Mouse (Mus musculus) cerebellum, adult 2 months (tissue): ENCODE measurements around the gene Sgms1. TPM values are rescaled to one million over a fixed set of nuclear protein-coding genes. Genes with fewer than 3 reads are reported as not detected.

Source experiments
- DNase-seq, 2 experiments: peaks; one replicate each; pipeline ENCODE4 v3.0.0; 2021
- H3K27ac ChIP-seq: fragments of 200-500 bp; 2 replicates; pipeline ENCODE4 v1.5.1; 2012; ENCODE audit warnings: low read length, control low read depth, inconsistent platforms; ENCODE audit not compliant: insufficient read depth
- H3K27me3 ChIP-seq: fragments of 200-500 bp; 2 replicates; pipeline ENCODE4 v1.6.1; 2012; ENCODE audit warnings: inconsistent platforms, mild to moderate bottlenecking, low read length, moderate library complexity; ENCODE audit not compliant: control insufficient read depth, insufficient read depth
- H3K4me1 ChIP-seq: fragments of 200-500 bp; 2 replicates; pipeline ENCODE4 v1.6.1; 2011; ENCODE audit warnings: low read length; ENCODE audit not compliant: control insufficient read depth, insufficient read depth
- H3K4me3 ChIP-seq: fragments of 200-500 bp; replicated peaks from 2 replicates; pipeline ENCODE3; 2011; ENCODE audit warnings: mild to moderate bottlenecking, low read depth, low read length, control low read depth; ENCODE audit not compliant: insufficient read depth
- CTCF ChIP-seq: fragments of 200-500 bp; IDR thresholded peaks from 2 replicates; pipeline ENCODE4 v1.5.1; 2011; ENCODE audit warnings: low read depth, mild to moderate bottlenecking, control low read depth, low read length, moderate library complexity, borderline replicate concordance; ENCODE audit not compliant: insufficient read depth
- POLR2A ChIP-seq: fragments of 200-500 bp; IDR thresholded peaks from 2 replicates; pipeline ENCODE4 v1.6.1; 2011; ENCODE audit warnings: low read length, control low read depth, borderline replicate concordance; ENCODE audit not compliant: insufficient read depth
- WGBS: fragments of 180-500 bp; shearing (Covaris S2); methylation state at CpG from one replicate; pipeline ENCODE4 v1.1.7; 2018; 5-methylcytosine and 5-hydroxymethylcytosine counted together
- polyA plus RNA-seq: library from polyadenylated mRNA; depleted of rRNA; stranded (reverse); fragments of >200 nt; gene quantifications from 2 replicates; pipeline ENCODE4 v1.2.3, GENCODE M21; 2012

Gene Sgms1
- polyA plus RNA-seq, 1 experiment: 34.7 TPM

DNA sequence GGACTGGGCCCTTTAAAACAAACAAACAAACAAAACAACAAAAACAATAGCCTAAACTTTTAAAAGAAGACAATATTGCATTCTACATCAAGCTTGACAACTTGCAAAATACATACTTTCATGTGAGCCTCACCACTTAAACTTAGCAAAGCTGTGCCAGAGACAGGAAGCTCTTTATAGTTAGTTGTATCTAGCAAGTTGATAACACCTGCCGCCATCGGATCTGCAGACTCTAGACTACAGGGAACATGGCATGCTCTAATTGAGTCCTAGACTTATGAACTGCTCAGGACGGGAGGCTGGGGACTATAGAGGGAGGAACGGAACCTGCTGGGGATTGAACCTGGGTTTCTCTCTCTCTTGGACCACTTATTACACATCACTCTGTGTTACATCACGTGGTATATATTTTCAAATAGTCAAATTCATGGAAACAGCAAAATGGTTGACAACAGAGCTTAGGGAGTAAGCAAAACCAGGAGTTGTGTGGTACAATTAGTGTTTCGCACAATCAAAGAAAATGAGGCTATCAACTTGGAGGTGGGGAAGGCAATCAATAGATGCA lies 44.3 kb downstream of the Sgms1 start:
- no peak overlapping the region for H3K4me3 ChIP-seq
- 91% methylated on average over 6 of the region's 6 CpGs for WGBS
- no peaks in the 10 kb centered on the region; the same call in 1 of the 2 replicates for H3K27me3 ChIP-seq
- DNase-seq: peak in 1 of 2 experiments; percentile 2
- H3K4me1 ChIP-seq: no peaks in the 10 kb centered on the region
- H3K27ac ChIP-seq: no peak overlapping the region
- no peak for TF ChIP-seq POLR2A
- TF ChIP-seq CTCF: no peak

DNA sequence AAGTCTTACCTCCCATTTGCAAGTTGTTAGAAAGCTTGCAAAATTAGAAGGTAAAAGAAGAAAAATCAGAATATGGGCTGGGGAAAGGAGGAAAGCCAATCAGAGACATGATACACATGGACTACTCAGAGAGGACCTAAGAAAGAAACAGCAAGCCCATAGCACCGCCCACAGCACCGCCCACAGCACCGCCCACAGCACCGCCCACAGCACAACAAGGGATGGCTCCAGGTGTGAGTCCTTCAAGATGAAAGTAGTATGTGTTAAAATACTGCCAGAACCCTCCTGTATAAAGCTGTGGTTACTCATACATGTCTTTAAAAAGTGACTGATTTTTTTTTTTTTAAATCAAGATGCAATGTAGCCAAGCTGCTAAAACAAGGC lies 44.8 kb downstream of the Sgms1 start:
- H3K4me3 ChIP-seq: no peak overlapping the region
- TF ChIP-seq CTCF (no peak), POLR2A (no peak)
- DNase-seq: peak in 1 of 2 experiments; percentile 16
- no peak overlapping the region for H3K27ac ChIP-seq
- 69% methylated on average over 4 of the region's 4 CpGs for WGBS
- H3K27me3 ChIP-seq: no peaks in the 10 kb centered on the region; the same call in 1 of the 2 replicates
- no peaks in the 10 kb centered on the region for H3K4me1 ChIP-seq

DNA sequence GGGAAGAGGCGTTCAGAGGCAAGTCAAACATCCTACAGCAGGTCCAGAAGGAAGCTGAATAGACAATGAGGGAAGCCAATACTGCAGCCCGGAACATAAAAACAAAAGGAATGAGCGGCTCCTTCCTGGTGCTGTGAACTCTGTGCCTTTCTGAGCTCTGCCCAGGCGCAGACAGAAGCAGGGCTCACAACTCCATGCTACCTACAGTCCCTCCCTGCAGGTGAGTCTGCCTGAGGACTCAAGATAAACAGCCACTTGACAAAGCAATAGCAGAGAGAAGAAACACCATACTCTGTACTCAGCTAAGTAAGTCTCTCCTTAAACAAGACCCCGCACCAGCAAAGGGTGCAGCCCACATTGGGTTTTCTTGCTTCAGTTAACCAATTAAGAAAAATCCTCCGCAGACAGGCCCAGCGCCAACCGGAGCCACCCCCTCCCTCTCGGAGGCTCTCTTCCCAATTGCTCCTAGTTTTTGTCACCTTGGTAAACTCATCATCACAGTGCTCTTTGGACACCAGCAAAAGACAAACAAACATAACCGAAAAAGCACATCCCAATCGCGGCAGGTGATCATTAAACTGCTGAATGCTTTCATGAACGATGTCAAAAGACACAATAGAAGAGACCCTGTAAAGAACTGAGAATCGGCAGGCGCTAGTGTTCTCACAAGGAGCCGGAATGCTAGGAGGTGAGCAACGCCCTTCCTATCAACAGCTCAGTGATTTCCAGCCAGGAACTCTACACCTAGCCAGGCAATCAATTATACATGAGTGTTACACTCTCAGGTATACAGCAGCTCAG lies 45.4 kb downstream of the Sgms1 start:
- no peak for DNase-seq
- no peak overlapping the region for H3K27ac ChIP-seq
- H3K27me3 ChIP-seq: no peaks in the 10 kb centered on the region; the same call in 1 of the 2 replicates
- no peaks in the 10 kb centered on the region for H3K4me1 ChIP-seq
- WGBS: 16% methylated on average over 17 of the region's 17 CpGs
- TF ChIP-seq POLR2A: no peak
- peak overlapping the region; percentile 7 for H3K4me3 ChIP-seq

DNA sequence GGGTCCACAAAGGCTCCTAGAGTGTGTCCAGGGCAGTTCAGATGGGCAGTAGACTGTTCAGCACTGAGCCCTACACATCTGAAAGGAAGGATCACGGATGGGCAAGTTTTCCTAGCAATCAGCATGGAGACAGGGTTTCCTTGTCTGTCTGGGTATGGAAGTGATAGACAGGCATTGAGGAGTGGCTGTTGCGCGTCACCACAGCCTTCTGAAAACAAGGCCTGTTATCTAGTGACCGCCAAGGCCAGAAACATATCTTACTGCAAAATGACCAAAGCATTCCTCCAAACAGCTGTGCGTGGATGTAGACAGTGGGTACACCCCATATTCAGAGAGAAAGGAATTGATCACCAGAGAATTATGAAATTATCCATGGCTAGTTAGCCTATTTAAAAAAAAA lies 47.1 kb downstream of the Sgms1 start:
- no peak overlapping the region for H3K27ac ChIP-seq
- WGBS: 94% methylated on average over 5 of the region's 5 CpGs
- H3K4me1 ChIP-seq: no peaks in the 10 kb centered on the region
- no peak for TF ChIP-seq CTCF
- TF ChIP-seq POLR2A: no peak
- no peak for DNase-seq
- no peaks in the 10 kb centered on the region; the same call in 1 of the 2 replicates for H3K27me3 ChIP-seq
- H3K4me3 ChIP-seq: no peak overlapping the region

DNA sequence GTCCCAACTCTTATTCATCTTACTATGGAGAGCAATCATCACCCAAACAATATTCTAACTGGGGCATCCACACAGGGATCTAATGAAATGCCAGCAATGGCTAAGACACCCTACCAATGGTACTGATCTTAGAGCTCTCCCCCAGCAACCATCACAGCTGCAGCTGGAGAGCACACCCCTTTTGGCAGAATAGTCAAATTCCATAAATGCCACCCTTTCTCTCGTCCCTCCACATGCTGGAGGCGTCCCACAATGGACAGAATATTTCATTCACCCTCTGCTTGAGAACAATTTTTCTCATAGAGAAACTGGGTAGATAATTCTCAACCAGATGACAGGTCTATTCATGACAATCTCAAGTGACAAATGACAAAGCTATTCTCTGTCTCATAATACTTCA lies 48.4 kb downstream of the Sgms1 start:
- H3K27ac ChIP-seq: no peak overlapping the region
- H3K4me3 ChIP-seq: no peak overlapping the region
- no peaks in the 10 kb centered on the region; the same call in 1 of the 2 replicates for H3K27me3 ChIP-seq
- 71% methylated on average over 2 of the region's 2 CpGs for WGBS
- TF ChIP-seq POLR2A (no peak), CTCF (no peak)
- no peaks in the 10 kb centered on the region for H3K4me1 ChIP-seq
- DNase-seq: no peak

DNA sequence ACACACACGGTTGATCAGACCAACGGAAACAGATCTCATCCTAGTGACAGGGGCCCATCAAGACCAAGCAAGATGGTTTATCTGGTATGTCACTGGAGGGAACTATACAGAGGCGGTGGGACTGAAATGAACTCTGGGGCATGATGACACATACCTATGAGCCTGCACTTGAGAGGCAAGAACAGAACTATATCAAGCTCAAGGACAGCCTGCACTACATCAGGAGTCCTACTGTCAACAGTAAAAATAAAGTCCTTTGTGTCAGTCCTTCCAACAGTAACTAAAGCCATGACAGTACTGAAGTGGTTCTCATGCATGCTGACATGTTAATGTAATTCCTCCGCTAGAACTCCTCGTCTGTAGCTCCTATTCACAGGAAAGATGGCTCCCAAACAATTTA lies 49.3 kb downstream of the Sgms1 start:
- TF ChIP-seq CTCF (no peak), POLR2A (no peak)
- DNase-seq: no peak
- Histone ChIP-seq H3K27ac (no peak overlapping the region), H3K4me3 (no peak overlapping the region), H3K4me1 (0 out of 2 replicates have a peak, but pooled peaks cover 2% of the 10 kb centered on the region), H3K27me3 (no peaks in the 10 kb centered on the region; the same call in 1 of the 2 replicates)
- 96% methylated on average over 5 of the region's 5 CpGs for WGBS

DNA sequence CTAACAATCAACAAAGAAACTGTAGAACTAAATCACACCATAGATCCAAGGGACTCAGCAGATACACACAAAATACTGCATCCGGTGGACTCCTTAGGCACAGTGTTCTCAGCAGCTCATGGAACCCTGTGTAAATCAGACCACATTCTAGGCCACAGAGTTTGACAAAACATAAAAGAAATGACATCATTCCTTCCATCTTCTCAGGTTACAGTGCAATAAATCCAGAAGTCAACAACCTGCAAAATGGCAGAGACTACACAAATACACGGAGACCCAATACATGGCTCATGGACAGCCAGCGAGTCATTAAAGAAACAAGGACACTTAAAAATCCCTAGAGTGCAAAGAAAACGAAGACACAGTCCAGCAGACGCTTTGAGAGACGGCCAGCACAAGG lies 51.8 kb downstream of the Sgms1 start:
- no peak overlapping the region for H3K4me3 ChIP-seq
- no peak for TF ChIP-seq CTCF
- no peak for TF ChIP-seq POLR2A
- no peak overlapping the region for H3K27ac ChIP-seq
- H3K27me3 ChIP-seq: no peaks in the 10 kb centered on the region; the same call in 1 of the 2 replicates
- H3K4me1 ChIP-seq: peaks cover 14% of the 10 kb centered on the region
- 76% methylated on average over 6 of the region's 6 CpGs for WGBS
- no peak for DNase-seq

DNA sequence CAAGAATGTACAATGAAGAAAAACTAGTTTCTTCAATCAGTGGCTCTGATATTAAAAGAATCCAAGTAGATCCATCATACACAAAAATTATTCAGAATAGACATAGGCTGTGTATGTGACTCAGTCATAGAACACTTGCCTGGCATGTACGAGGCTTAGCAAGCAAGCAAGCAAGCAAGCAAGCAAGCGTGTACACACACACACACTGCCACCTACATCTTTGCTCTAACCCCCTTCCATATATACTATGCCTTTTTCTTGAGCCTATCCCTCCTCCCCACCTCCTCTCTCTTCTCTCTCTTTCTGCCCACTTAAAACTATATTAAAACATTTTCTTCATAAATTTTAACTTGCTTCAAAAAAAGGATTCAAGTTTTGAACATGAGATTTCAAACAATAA lies 54.8 kb downstream of the Sgms1 start:
- TF ChIP-seq CTCF (no peak), POLR2A (no peak)
- WGBS: 97% methylated on average over 2 of the region's 2 CpGs
- H3K4me1 ChIP-seq: peaks cover 19% of the 10 kb centered on the region
- H3K27me3 ChIP-seq: no peaks in the 10 kb centered on the region
- DNase-seq: no peak
- H3K4me3 ChIP-seq: no peak overlapping the region
- H3K27ac ChIP-seq: no peak overlapping the region
